Mouse (Mus musculus) layer of hippocampus, adult 9-11 months (tissue): ENCODE data around the gene Map3k13.

ENCODE experiments used
- DNase-seq: peaks from one replicate; pipeline ENCODE4 v3.0.0; 2022

Gene Map3k13

DNA sequence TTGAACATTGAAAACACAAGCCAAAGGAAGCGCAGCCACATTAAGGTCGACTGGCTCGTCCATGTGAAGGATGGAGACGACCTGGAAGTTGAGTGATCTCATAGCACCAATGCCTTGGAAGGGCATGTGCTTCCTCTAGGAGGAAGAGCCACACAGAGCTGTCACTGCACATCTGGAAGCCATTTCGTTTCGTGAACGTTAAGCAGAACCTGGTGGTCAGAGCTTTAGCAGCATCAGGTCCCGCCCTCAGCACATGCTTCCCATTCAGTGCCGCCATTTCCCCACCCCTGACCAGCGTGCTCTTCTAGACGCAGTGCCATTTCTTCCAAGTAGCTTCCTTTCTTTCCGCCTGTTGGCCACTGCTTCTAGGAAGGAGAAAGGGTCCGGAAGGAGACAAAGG is 134.3 kb downstream of the Map3k13 start:
- DNase-seq, result no peak

DNA sequence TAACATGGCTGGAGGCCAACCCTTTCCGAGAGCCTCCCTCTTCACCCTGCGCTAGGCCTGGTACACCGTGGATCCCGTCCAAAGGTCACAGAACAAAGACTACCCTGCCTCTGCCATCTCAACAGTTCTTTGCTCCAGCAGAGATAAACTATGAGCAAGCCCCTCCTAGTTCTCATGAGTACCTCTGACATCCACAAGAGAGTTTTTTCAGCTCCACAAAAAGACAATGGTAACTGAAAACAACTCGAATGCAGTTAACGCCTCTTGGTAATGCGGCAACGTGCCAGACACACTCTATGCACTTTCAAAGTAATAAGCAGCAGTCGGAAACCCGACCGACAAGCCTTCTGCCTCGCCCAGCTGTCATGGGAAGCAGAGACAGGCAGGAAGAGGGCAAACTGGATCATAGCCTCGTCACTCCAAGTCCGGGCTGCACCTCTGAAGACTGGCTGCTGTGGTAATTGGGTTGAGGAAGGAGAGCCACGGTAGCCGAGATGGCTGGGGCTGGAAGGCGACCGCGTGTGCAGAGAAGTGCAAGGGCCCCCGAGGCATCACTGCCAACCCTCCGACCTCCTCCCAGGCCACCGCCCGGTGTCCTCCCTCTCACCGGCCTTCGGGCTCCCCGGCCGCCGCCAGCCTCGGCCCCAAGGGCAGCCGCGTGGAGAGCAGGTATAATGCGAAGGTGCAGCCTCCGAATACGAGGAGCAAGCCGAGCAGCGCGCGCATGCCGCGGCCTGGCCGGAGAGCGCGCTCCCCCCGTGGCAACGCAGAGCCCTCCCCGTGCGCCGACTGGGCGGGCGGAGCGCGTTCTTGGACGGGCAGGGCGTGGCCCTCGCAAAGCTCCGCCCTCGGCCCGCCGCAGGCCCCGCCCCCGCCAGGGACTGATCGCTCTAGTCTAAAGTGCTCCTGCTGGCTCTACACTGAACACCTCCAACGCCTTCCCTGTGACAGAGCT is 152.9 kb downstream of the Map3k13 start, which contains the start of gene Tmem41a:
Gene Tmem41a (minus strand): TSS at position 792 of the 955 bp plus-strand sequence.
- DNase-seq, result peak; percentile 87

- no peak for DNase-seq
Measured at GRCm38 (mm10) chr16:21955591-21955990, 161.4 kb downstream of the Map3k13 start.

DNA sequence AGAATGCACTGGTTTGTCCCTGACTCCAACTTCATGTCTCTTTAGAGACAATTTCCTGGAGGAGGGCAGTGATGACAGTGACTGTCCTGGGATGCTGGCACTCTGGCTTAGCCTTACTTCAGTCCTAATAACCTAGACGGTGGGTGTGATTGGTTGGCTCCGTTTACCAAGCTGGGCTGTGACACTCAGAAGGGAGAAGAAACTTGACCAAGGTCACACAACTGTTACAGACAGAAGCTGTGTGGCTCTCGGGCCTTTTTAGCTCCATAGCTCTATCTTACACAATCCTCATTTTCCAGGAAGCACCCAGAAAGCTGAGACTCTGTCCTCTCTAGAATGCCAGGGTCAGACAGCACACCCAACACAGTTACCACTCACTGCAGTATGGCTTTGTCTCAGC is 171.4 kb downstream of the Map3k13 start:
- DNase-seq, result no peak

- DNase-seq, result no peak
Measured at GRCm38 (mm10) chr16:21969874-21970273, 175.7 kb downstream of the Map3k13 start.

- no peak for DNase-seq
Measured at GRCm38 (mm10) chr16:21970536-21970935, 176.4 kb downstream of the Map3k13 start.

GRCm38 (mm10) chr16:21971446-21971845 is 177.3 kb downstream of the Map3k13 start:
- DNase-seq, result no peak

- no peak for DNase-seq
Measured at GRCm38 (mm10) chr16:21976203-21976602, 182.1 kb downstream of the Map3k13 start.

DNA sequence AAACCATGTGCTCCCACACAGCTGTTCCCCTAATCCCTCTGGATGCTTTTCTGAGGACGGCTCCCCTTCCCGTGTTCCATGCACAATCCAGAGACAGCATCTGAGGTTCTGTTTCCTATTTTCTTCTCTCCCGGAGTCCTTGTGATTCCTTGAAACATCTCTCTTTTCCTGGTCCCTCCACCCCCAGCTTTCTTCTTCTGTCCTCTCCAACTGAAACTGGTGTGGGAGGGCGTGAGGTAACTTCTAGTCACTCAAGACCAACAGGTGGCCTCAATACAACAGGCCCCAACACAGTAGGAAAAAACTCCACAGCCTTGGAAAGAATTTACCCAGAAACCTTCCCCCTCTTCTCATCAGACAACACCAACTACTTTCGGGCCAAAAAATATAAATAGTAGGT is 183.2 kb downstream of the Map3k13 start:
- DNase-seq, result no peak
